Mouse (Mus musculus): Measurements from ENCODE around the gene Tmem59l. TPM values are rescaled to one million over a fixed set of nuclear protein-coding genes. Genes with fewer than 3 reads are reported as not detected.

The Tmem59l gene
- polyA plus RNA-seq, 1 experiment from 2014 or later = 0.76 TPM

DNA sequence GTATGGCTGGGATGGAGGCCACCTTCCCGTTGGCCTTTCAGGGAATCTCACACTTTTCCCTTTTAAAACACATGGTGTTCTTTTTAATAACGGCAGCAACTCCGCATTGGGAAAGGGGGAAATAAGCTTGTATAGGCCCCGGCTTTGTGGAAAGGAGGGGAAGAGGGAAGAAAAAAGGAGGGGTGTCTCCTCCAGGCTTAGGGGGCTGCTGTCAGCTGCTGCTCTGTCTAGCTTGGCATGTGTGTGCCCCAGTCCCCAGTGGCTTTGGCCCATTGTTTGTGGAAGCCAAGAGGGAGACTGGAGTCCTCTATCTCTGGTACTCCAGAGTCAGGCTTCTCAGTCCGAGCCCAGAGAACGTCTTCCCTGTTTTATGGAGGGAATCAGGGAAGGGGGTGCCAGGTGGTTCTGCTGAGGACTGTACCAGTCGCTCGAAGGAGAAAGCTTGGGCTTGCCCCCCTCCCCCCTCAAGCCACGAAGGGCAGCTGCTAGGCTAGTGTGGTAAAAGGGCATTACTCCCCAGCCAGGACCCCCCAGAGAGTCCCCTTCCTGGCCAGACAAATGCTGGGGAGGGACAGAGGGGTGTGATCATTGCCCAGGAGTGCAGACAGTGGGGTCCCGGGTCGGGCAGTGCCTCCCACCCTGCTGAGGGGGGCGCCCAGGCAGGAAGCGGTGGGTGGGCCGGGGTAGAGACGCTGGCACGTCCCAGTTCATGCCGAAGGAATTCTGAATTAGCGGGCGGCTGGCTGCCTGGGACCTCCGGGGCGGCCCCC is 8.0 kb upstream of the Tmem59l start:
- H3K4me2 ChIP-seq = peak overlapping the region; percentile 4
- peak overlapping the region; percentile 12; the same call in 1 of the 2 replicates for H3K9ac ChIP-seq
- no peak for ATAC-seq (ENCODE audit: extremely low read depth, insufficient number of reproducible peaks, low FRiP score, low TSS enrichment)
- H3K9me3 ChIP-seq = no peaks in the 10 kb centered on the region
- H3K27ac ChIP-seq (replicated peaks) = no peak overlapping the region
- peaks cover 51% of the 10 kb centered on the region for H3K4me1 ChIP-seq
- peaks cover 100% of the 10 kb centered on the region for H3K27me3 ChIP-seq (replicated peaks)
- no peaks in the 10 kb centered on the region for H3K36me3 ChIP-seq
- peak overlapping the region; percentile 3; the same call in 1 of the 2 replicates for H3K4me3 ChIP-seq
- 3% methylated on average over 21 of the region's 21 CpGs for WGBS

DNA sequence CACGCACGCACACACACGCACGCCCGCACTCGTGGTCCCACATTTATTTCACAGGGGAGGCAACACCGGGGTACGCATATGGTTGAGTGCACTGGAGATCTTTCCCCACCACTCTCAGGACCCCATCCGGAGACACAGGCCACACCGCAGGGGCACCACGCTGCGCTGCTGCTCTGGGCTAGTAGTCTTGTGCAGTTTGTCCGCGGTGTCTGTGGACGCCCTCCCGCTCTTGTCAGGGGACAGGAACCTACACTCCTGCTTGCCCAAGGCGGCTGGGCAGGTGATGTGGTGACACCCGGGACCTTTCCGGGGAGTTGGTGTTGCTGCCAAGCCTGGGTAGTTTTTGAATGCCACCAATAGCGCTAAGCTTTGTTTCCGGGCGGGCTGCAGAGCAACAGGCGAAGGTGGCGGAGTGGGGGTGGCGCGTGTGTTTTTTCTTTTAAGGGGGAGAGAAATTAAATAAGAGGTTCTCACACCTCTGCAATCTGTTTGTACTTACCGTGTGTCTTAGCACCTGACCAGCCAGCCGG is 7.3 kb upstream of the Tmem59l start:
- no peaks in the 10 kb centered on the region for H3K36me3 ChIP-seq
- peak overlapping the region; percentile 72; the same call in 1 of the 2 replicates for H3K4me2 ChIP-seq
- ATAC-seq (ENCODE audit: extremely low read depth, insufficient number of reproducible peaks, low FRiP score, low TSS enrichment) = no peak
- peaks cover 50% of the 10 kb centered on the region for H3K4me1 ChIP-seq
- WGBS = 4% methylated on average over 28 of the region's 28 CpGs
- H3K9ac ChIP-seq = no peak overlapping the region
- H3K27ac ChIP-seq (replicated peaks) = no peak overlapping the region
- no peaks in the 10 kb centered on the region for H3K9me3 ChIP-seq
- peaks cover 100% of the 10 kb centered on the region for H3K27me3 ChIP-seq (replicated peaks)
- peak overlapping the region; percentile 49 for H3K4me3 ChIP-seq

DNA sequence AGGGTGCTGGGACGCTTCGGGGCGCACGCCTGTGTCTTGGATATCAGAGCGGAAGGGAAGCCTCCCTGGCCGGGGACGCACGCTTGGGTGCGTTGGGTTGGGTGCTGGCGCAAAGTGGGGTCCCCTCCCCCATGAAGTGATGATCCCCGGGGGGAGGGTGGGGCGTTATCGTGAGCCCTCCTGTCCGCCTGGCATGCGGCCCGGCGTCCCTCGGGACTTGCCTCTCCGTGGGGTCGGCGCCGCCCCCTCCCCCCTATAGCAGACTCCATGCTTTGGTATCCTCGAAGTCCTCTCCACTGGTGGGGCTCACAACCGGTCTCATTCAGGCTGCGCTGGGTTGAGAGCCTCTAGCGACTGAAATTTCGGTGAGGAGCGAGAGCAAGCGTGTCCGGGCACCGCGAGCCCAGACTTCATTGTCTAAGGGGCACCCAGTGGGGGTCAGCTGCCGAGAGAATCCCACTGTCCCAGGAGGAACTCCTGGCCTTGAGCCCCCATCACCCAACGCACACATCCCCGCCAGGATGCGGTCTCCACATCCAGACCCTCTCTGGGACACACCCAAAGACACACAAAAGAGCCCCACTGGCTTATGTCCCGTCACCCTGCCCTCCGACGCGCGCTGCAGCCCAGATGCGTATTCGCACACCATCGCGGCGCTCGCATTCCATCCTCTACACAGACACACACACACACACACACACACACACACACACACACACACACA is 6.7 kb upstream of the Tmem59l start:
- no peak overlapping the region for H3K27ac ChIP-seq (replicated peaks)
- H3K9me3 ChIP-seq = no peaks in the 10 kb centered on the region
- 2% methylated on average over 46 of the region's 47 CpGs for WGBS
- peak overlapping the region; percentile 49 for H3K4me3 ChIP-seq
- no peak for ATAC-seq (ENCODE audit: extremely low read depth, insufficient number of reproducible peaks, low FRiP score, low TSS enrichment)
- H3K27me3 ChIP-seq (replicated peaks) = peaks cover 100% of the 10 kb centered on the region
- H3K36me3 ChIP-seq = no peaks in the 10 kb centered on the region
- H3K4me2 ChIP-seq = peak overlapping the region; percentile 72
- peaks cover 56% of the 10 kb centered on the region for H3K4me1 ChIP-seq
- peak overlapping the region; percentile 70; the same call in 1 of the 2 replicates for H3K9ac ChIP-seq

DNA sequence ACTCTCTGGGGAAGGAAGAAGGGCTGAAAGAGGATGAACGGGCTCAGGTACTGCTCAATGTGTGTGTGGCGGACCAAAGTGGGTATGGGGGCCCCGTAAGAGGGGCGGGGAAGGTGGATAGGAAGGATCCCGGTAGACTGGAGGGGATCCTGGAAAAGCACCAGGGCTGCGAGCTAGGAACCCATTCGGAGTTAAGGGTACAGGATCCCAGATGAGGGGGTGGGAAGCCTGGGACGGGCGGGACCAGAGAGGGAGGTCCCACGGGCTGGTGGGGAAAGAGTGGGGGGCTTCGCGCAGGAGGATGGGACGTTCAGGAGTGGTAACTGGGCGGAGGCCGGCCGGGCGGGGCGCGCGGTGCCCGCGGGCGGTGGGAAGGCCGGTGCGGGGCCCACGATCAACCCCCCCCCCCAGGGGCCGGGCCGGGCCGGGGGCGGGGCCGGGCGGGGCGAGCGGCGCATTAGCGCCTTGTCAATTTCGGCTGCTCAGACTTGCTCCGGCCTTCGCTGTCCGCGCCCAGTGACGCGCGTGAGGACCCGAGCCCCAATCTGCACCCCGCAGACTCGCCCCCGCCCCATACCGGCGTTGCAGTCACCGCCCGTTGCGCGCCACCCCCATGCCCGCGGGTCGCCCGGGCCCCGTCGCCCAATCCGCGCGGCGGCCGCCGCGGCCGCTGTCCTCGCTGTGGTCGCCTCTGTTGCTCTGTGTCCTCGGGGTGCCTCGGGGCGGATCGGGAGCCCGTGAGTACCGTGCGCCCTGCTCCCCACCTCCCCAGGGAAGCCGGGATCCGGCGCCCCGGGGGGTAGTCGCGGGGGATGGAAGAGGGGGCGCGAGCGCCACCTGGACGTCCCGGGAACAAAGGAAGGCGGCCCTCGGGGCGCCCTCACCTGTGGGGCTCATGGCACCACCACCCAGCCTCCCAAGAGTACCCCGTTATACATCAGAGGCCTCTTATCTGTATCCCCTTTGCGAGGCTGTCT is 5.8 kb upstream of the Tmem59l start, which contains the start of gene Crlf1:
Gene Crlf1, plus strand, starts transcription at position 495 of the 977 bp plus-strand sequence.
- WGBS = under 1% methylated on average over 92 of the region's 93 CpGs
- Histone ChIP-seq H3K9me3 (no peaks in the 10 kb centered on the region), H3K4me3 (peak within 1 kb of the TSS; percentile 49), H3K9ac (peak within 1 kb of the TSS; percentile 70), H3K4me2 (peak within 1 kb of the TSS; percentile 72), H3K27ac (replicated peaks) (no peak within 1 kb of the TSS), H3K4me1 (peaks cover 62% of the 10 kb centered on the region), H3K27me3 (replicated peaks) (peaks cover 100% of the 10 kb centered on the region), H3K36me3 (no peaks in the 10 kb centered on the region)
- ATAC-seq (ENCODE audit: extremely low read depth, insufficient number of reproducible peaks, low FRiP score, low TSS enrichment) = no peak

DNA sequence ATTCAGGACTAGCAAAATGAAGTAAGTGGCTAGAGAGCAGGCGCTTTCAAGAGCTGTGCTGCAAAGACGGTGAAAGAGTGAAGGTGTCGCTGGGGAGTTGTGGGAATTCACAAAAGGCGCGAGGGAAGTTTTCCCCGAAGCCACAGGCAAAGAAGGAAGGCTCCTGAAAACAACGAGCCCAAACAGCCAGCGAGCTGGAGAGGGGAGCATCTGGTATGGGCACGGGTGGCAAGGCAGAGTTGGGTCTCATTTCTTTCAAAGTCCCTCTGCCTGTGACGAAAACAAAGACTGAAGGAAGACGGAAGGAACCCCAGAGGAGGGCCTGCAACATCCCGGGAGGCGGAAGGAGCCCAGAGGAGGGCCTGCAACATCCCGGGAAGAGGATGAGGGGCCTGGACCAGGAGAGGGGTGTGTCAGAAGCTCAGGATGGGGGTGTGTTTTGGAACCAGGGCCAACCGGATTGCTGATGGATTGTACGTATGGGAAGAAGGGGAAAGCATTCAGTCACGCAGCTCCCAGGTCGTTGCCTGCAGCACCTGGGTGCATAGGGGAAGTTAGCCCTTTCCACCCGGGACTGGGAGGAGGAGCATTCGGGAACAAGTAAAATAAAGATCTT is 3.8 kb upstream of the Tmem59l start:
- Histone ChIP-seq H3K36me3 (no peaks in the 10 kb centered on the region), H3K27me3 (replicated peaks) (peaks cover 100% of the 10 kb centered on the region), H3K9me3 (no peaks in the 10 kb centered on the region), H3K4me2 (no peak overlapping the region), H3K4me3 (no peak overlapping the region), H3K4me1 (peaks cover 71% of the 10 kb centered on the region), H3K9ac (no peak overlapping the region), H3K27ac (replicated peaks) (no peak overlapping the region)
- ATAC-seq (ENCODE audit: extremely low read depth, insufficient number of reproducible peaks, low FRiP score, low TSS enrichment) = no peak
- 4% methylated on average over 20 of the region's 20 CpGs for WGBS

DNA sequence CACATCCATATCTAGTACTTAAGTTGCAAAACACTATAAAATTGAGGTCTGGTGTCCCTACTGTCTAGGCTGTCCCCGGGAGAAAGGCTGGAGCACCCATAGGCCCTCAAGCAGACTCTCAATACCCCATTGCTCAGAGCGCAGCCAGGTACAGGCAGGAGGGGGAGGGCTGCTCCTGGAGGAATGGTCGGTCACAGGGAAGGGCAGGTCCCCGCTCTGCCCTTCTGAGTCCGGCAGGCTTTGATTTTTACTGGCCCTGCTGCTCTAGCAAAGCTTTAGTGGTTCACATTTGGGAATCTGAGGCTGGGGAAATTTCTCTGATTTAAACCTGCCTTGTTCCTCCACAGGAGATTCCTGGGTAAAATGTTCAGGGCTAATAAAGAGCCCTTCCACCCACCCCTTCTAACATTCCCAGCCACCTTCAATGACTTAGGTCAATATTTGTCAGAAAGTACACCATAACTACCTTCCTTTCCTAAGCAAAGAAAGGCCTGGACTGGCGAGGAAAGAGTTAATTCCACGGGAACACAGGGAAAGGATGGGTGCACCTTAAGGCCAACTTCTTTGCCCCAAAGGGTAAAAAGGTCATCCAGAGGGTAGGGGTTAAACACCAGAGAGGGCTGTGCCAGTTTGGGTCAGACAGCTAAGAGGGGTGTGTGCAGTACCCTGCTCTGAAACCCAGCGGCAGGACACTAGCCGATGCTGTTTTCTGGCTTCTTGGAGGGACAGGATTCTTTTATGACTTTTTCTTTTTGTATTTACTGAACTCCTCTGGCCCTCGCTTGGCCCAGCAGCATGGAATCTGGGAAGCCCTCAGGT is 3.1 kb upstream of the Tmem59l start:
- H3K36me3 ChIP-seq = no peaks in the 10 kb centered on the region
- H3K4me1 ChIP-seq = peaks cover 66% of the 10 kb centered on the region
- no peak overlapping the region for H3K27ac ChIP-seq (replicated peaks)
- WGBS = 13% methylated on average over 10 of the region's 10 CpGs
- ATAC-seq (ENCODE audit: extremely low read depth, insufficient number of reproducible peaks, low FRiP score, low TSS enrichment) = no peak
- H3K4me3 ChIP-seq = peak overlapping the region; percentile 45; the same call in 1 of the 2 replicates
- H3K9me3 ChIP-seq = no peaks in the 10 kb centered on the region
- H3K27me3 ChIP-seq (replicated peaks) = peaks cover 100% of the 10 kb centered on the region
- peak overlapping the region; percentile 69; the same call in 1 of the 2 replicates for H3K4me2 ChIP-seq
- H3K9ac ChIP-seq = no peak overlapping the region

DNA sequence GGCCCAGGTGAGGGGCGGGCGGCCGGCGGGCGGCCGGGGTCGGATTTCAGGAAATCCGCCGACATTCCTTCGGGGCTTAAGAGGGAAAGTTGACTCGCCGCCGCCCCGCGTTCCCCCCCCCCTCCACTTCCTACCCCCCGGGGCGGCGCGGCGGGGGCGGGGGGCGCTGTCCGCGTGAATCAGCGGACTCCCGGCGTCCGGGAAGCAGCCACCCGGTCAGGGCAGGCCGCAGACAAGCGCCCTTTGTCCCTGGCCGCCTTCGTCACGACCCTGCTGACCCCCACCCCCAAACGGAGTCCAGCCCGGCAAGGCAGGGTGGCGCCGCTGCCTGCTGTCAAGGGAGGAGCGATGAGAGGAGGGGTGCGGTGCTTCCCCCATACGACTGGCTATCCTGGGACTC is 2.4 kb upstream of the Tmem59l start:
- Histone ChIP-seq H3K36me3 (no peaks in the 10 kb centered on the region), H3K4me2 (peak overlapping the region; percentile 69), H3K9me3 (no peaks in the 10 kb centered on the region), H3K4me1 (peaks cover 61% of the 10 kb centered on the region), H3K27ac (replicated peaks) (no peak overlapping the region), H3K9ac (peak overlapping the region; percentile 58), H3K27me3 (replicated peaks) (peaks cover 100% of the 10 kb centered on the region), H3K4me3 (peak overlapping the region; percentile 45)
- no peak for ATAC-seq (ENCODE audit: extremely low read depth, insufficient number of reproducible peaks, low FRiP score, low TSS enrichment)
- WGBS = under 1% methylated on average over 41 of the region's 41 CpGs

DNA sequence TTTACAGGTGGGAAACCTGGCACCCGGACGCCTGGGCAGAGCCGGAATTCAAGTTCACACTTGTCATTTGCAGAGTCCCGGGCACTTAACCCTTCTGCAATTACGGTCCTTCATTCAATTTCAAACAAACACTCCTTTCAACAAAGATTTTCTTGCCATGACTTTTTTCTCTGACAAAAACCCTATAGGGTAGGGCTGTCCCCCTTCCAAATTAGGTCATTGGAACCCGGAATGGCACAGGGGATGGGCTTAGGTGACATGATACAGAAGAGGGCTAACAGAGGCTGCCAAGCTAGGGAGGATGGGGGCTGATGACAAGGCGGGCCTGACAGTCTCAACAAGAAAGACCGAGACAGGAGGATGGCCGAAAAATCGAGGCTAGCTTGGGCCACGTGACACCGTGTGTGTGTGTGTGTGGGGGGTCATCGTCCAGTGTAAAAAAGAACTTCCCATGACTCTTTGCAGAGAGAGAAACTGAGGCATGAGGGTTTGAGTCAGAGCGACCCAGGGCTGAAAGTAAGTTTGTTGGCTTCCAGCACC is 1.8 kb upstream of the Tmem59l start:
- H3K4me1 ChIP-seq = peaks cover 55% of the 10 kb centered on the region
- H3K9ac ChIP-seq = peak overlapping the region; percentile 58
- H3K9me3 ChIP-seq = no peaks in the 10 kb centered on the region
- no peak for ATAC-seq (ENCODE audit: extremely low read depth, insufficient number of reproducible peaks, low FRiP score, low TSS enrichment)
- H3K27ac ChIP-seq (replicated peaks) = no peak overlapping the region
- no peaks in the 10 kb centered on the region for H3K36me3 ChIP-seq
- peaks cover 100% of the 10 kb centered on the region for H3K27me3 ChIP-seq (replicated peaks)
- 3% methylated on average over 14 of the region's 14 CpGs for WGBS
- peak overlapping the region; percentile 69 for H3K4me2 ChIP-seq
- H3K4me3 ChIP-seq = peak overlapping the region; percentile 48

DNA sequence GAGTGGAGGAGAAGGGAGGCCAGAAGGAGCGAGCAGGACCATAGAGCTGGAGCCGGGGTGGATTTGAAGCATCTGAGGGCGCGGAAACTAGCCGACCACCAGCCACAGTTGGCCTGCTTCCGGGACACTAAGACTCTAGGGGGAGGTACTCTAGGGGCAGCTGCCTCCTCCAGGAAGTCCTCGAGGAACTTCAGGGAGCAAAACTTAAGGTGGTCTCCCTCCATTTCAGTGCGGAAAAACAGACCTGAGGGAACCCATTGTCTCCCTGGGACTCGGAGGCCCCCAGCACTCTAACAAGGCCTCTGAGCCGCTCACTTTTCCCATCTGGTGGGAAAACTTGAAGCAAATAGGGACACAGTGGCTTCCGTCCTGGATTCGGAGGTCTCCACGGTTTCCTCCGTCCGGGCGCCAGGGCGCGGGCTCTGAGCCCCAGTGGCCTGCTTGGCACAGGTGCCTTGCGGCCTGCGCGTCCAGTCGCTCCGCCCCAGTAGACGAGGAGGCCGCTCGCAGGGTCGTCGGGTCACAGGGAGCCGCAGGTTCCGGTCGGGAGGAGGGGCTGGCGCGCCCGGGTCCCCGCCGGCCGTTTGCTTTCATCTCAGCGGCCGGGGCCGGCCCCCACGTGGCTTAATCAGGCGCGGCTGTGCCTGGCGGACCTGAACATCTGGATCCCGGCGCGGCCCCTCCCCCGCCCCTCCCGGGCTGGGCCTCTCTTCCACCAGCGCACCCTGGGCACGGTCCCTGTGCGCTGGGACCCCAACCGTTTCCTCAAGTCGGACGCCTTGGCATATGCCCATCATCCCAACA is 1.0 kb upstream of the Tmem59l start:
- 4% methylated on average over 55 of the region's 55 CpGs for WGBS
- Histone ChIP-seq H3K9me3 (no peaks in the 10 kb centered on the region), H3K27me3 (replicated peaks) (peaks cover 100% of the 10 kb centered on the region), H3K36me3 (no peaks in the 10 kb centered on the region), H3K4me3 (peak overlapping the region; percentile 48), H3K4me2 (peak overlapping the region; percentile 69), H3K9ac (peak overlapping the region; percentile 56), H3K4me1 (peaks cover 47% of the 10 kb centered on the region), H3K27ac (replicated peaks) (no peak overlapping the region)
- no peak for ATAC-seq (ENCODE audit: extremely low read depth, insufficient number of reproducible peaks, low FRiP score, low TSS enrichment)
